Mouse (Mus musculus) neural tube, embryonic 12.5 days (tissue): ENCODE measurements around the gene Ccdc80. TPM values are rescaled to one million over a fixed set of nuclear protein-coding genes. Genes with fewer than 3 reads are reported as not detected.

Source experiments
- ATAC-seq: fragments of 200-750 bp; cut with Nextera tagmentation; 2 replicates; pipeline ENCODE4 v1.8.0; 2017; ENCODE audit warnings: low read depth, mild to moderate bottlenecking, moderate TSS enrichment, moderate library complexity; ENCODE audit not compliant: low FRiP score
- H3K27ac ChIP-seq: fragments of 300-500 bp; sonication (generic); 2 replicates; pipeline ENCODE4 v1.5.1; 2016
- H3K27me3 ChIP-seq: fragments of 300-500 bp; sonication (generic); replicated peaks from 2 replicates; pipeline ENCODE4 v1.6.1; 2016; ENCODE audit warnings: mild to moderate bottlenecking
- H3K36me3 ChIP-seq: fragments of 300-500 bp; sonication (generic); 2 replicates; pipeline ENCODE4 v1.6.1; 2016; ENCODE audit warnings: mild to moderate bottlenecking
- H3K4me1 ChIP-seq: fragments of 300-500 bp; sonication (generic); 2 replicates; pipeline ENCODE4 v1.6.1; 2016
- H3K4me2 ChIP-seq: fragments of 300-500 bp; sonication (generic); replicated peaks from 2 replicates; pipeline ENCODE4 v1.6.1; 2016; ENCODE audit warnings: mild to moderate bottlenecking
- H3K4me3 ChIP-seq: fragments of 300-500 bp; sonication (generic); 2 replicates; pipeline ENCODE4 v1.5.1; 2016
- H3K9ac ChIP-seq: fragments of 300-500 bp; sonication (generic); 2 replicates; pipeline ENCODE4 v1.6.1; 2016; ENCODE audit warnings: mild to moderate bottlenecking
- H3K9me3 ChIP-seq: fragments of 300-500 bp; sonication (generic); 2 replicates; pipeline ENCODE4 v1.6.1; 2016; ENCODE audit warnings: mild to moderate bottlenecking
- WGBS: fragments of 180-500 bp; shearing (Covaris S2); methylation state at CpG from one replicate; pipeline ENCODE4 v1.1.7; 2016; 5-methylcytosine and 5-hydroxymethylcytosine counted together
- polyA plus RNA-seq: library from polyadenylated mRNA; unstranded; fragments of >200 nt; fragmentation: Nextera tagmentation; extraction: Ambion mirVana; gene quantifications from 2 replicates; pipeline ENCODE4 v1.2.1, GENCODE M21; 2016

Ccdc80 gene
- polyA plus RNA-seq = 18.2 and 21.7 TPM in 2 replicates

- 34% methylated on average over 6 of the region's 6 CpGs for WGBS
- Histone ChIP-seq H3K4me3 (peak within 1 kb of the TSS; percentile 21), H3K4me1 (peaks cover 16% of the 10 kb centered on the region; the same call in 1 of the 2 replicates), H3K27me3 (no peaks in the 10 kb centered on the region), H3K36me3 (no peaks in the 10 kb centered on the region), H3K27ac (no peak within 1 kb of the TSS), H3K9me3 (no peaks in the 10 kb centered on the region), H3K9ac (peak within 1 kb of the TSS; percentile 33), H3K4me2 (peak within 1 kb of the TSS; percentile 56)
- no peak for ATAC-seq
Measured at GRCm38 (mm10) chr16:45093137-45093731, at the start of gene Ccdc80. Ccdc80 (plus strand) TSS chr16:45093402.

DNA sequence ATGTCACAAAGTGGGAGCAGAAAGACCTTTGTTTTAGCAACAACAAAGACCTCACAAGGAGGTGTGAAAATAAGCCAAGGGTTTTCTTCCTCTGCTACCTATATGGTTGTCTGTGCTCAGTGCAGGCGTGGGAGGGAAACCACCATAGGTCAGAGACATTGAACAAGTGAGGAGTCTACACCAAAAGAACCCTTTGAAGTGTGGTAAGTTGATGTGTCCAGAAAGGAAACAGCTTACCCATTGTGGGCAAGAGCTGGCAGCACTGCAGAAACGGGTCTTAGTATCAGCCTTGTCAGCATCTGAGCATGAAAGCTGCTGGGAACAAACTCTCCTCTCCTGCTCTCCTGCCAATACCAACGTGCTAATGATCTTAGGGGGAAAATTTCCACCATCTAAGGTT, 48.4 kb upstream of the Ccdc80 start:
- H3K36me3 ChIP-seq = no peaks in the 10 kb centered on the region
- no peak for ATAC-seq
- H3K9ac ChIP-seq = no peak overlapping the region
- no peak overlapping the region for H3K27ac ChIP-seq
- no peak overlapping the region for H3K4me3 ChIP-seq
- no peak overlapping the region for H3K4me2 ChIP-seq
- no peaks in the 10 kb centered on the region for H3K4me1 ChIP-seq
- H3K27me3 ChIP-seq = no peaks in the 10 kb centered on the region
- no peaks in the 10 kb centered on the region for H3K9me3 ChIP-seq
- WGBS = 64% methylated on average over 3 of the region's 3 CpGs

GRCm38 (mm10) chr16:45057222-45057621, 36.0 kb upstream of the Ccdc80 start:
- Histone ChIP-seq H3K27ac (no peak overlapping the region), H3K4me3 (no peak overlapping the region), H3K36me3 (no peaks in the 10 kb centered on the region), H3K4me1 (no peaks in the 10 kb centered on the region), H3K4me2 (no peak overlapping the region), H3K9me3 (no peaks in the 10 kb centered on the region), H3K9ac (no peak overlapping the region), H3K27me3 (no peaks in the 10 kb centered on the region)
- no peak for ATAC-seq
- 93% methylated on average over 7 of the region's 7 CpGs for WGBS

- Histone ChIP-seq H3K4me2 (no peak overlapping the region), H3K27ac (no peak overlapping the region), H3K4me1 (no peaks in the 10 kb centered on the region), H3K9ac (no peak overlapping the region), H3K36me3 (no peaks in the 10 kb centered on the region), H3K27me3 (no peaks in the 10 kb centered on the region), H3K4me3 (no peak overlapping the region), H3K9me3 (no peaks in the 10 kb centered on the region)
- 83% methylated on average over 4 of the region's 4 CpGs for WGBS
- no peak for ATAC-seq
Measured at GRCm38 (mm10) chr16:45057922-45058321, 35.3 kb upstream of the Ccdc80 start.

DNA sequence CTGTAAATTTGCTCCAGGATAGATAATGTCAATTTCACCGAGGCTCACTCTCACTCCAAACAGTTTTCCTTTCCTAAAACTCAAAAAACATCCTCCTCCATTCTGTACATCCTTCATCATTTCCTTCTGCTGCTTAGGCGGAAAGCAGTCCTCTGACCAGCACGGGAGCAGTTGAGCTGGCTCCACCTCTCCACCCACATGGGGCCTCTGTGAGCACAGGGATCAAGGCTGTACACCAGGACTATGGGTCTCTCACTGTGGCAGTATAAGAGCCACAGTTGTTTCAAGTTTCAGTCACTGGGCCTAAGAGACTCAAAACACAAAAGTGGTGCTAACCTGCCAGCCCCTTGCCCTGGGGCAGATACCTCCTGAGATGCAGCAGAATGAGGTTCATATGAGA, 32.1 kb upstream of the Ccdc80 start:
- no peak overlapping the region for H3K4me2 ChIP-seq
- WGBS = 66% methylated on average over 3 of the region's 3 CpGs
- H3K27ac ChIP-seq = no peak overlapping the region
- H3K4me3 ChIP-seq = no peak overlapping the region
- no peaks in the 10 kb centered on the region for H3K4me1 ChIP-seq
- no peaks in the 10 kb centered on the region for H3K9me3 ChIP-seq
- no peak for ATAC-seq
- H3K36me3 ChIP-seq = no peaks in the 10 kb centered on the region
- H3K27me3 ChIP-seq = no peaks in the 10 kb centered on the region
- no peak overlapping the region for H3K9ac ChIP-seq

DNA sequence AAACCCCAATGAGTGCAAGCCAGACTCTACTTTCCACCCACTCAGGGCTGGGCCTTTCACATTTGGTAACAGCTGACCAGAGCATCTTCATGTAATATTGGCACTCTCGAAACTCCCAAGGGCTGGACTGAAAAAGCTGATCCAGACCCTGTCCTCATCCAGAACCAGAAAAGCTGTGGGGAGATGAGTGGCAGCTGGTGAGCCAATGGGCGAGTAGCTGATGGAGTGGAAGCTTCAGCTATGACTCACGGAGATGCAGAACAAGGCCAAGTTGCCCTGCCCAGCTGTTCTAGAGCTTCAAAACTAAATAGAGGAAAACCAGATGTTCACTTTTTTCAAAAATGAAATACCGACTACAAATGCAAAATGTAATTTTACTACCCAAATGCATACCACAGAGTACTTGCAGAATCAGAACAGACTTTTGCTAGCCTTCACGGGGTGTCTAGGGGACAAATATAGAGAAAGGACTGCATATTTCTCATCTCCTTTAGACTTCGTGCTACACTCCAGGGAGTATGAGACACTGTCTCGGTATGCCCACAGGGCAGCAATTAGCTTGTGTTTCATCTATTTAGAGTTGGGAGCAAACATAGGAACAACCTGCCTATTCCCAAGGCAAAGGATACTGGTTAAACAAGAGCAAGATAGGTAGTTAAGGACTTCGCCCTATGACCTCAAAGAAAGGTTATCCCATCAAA, 22.7 kb upstream of the Ccdc80 start:
- no peak overlapping the region for H3K9ac ChIP-seq
- H3K27me3 ChIP-seq = no peaks in the 10 kb centered on the region
- H3K4me3 ChIP-seq = no peak overlapping the region
- no peaks in the 10 kb centered on the region for H3K36me3 ChIP-seq
- H3K4me2 ChIP-seq = no peak overlapping the region
- 87% methylated on average over 8 of the region's 8 CpGs for WGBS
- H3K27ac ChIP-seq = no peak overlapping the region
- ATAC-seq = no peak
- no peaks in the 10 kb centered on the region for H3K4me1 ChIP-seq
- H3K9me3 ChIP-seq = no peaks in the 10 kb centered on the region

DNA sequence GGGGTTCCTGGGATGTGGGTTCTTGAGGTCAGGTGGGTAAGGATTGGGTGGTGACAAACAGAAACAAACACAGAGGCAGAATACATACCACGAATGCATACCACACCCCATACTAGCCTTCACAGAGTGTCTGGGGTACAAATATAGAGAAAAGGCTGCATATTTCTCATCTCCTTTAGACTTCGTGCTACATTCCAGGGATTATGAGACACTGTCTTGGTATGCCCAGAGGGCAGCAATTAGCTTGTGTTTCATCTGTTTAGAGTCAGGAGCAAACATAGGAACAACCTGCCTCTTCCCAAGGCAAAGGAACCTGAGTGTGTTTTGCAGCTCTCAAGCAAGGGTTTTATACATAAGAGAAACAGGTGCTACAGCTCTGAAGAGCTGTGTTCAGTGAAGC, 21.8 kb upstream of the Ccdc80 start:
- WGBS = 90% methylated on average over 2 of the region's 2 CpGs
- ATAC-seq = no peak

GRCm38 (mm10) chr16:45077517-45078080, 15.6 kb upstream of the Ccdc80 start:
- Histone ChIP-seq H3K27me3 (no peaks in the 10 kb centered on the region), H3K36me3 (no peaks in the 10 kb centered on the region), H3K9ac (no peak overlapping the region), H3K27ac (no peak overlapping the region), H3K4me3 (no peak overlapping the region), H3K4me2 (no peak overlapping the region), H3K4me1 (no peaks in the 10 kb centered on the region), H3K9me3 (no peaks in the 10 kb centered on the region)
- ATAC-seq = no peak
- WGBS = 79% methylated on average over 6 of the region's 6 CpGs

More for the DNA sequence above, 21.8 kb upstream of the Ccdc80 start:
- no peak overlapping the region for H3K4me2 ChIP-seq
- H3K9ac ChIP-seq = no peak overlapping the region
- no peak overlapping the region for H3K4me3 ChIP-seq
- no peaks in the 10 kb centered on the region for H3K36me3 ChIP-seq
- H3K4me1 ChIP-seq = no peaks in the 10 kb centered on the region
- no peaks in the 10 kb centered on the region for H3K9me3 ChIP-seq
- no peaks in the 10 kb centered on the region for H3K27me3 ChIP-seq
- no peak overlapping the region for H3K27ac ChIP-seq

DNA sequence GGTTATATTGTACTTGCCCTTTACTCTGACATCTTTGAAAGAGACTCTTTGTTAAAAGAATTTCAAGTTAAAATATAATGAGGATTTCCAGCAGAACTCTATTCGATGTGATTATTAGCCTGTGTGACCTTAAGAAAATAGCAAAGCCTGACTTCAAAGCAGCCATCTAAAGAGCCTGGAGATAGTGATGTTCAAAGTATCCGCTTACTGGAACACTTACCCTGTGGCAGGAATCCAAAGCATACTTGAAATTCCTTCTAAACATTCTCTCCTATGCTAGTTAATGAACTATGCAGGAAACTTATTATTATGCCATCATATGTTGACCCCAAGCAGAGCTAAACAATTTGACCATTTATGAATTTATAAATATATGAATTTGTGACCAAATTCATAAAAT, 13.9 kb upstream of the Ccdc80 start:
- 82% methylated on average over 2 of the region's 2 CpGs for WGBS
- Histone ChIP-seq H3K36me3 (no peaks in the 10 kb centered on the region), H3K4me3 (no peak overlapping the region), H3K27ac (no peak overlapping the region), H3K9me3 (no peaks in the 10 kb centered on the region), H3K9ac (no peak overlapping the region), H3K4me1 (no peaks in the 10 kb centered on the region), H3K27me3 (no peaks in the 10 kb centered on the region), H3K4me2 (no peak overlapping the region)
- no peak for ATAC-seq

GRCm38 (mm10) chr16:45088842-45089241, 4.4 kb upstream of the Ccdc80 start:
- H3K36me3 ChIP-seq = no peaks in the 10 kb centered on the region
- H3K4me1 ChIP-seq = no peaks in the 10 kb centered on the region
- no peaks in the 10 kb centered on the region for H3K9me3 ChIP-seq
- no peak overlapping the region for H3K4me3 ChIP-seq
- H3K9ac ChIP-seq = no peak overlapping the region
- no peaks in the 10 kb centered on the region for H3K27me3 ChIP-seq
- no peak overlapping the region for H3K4me2 ChIP-seq
- no peak for ATAC-seq
- no peak overlapping the region for H3K27ac ChIP-seq
- WGBS = 93% methylated on average over 1 of the region's 1 CpGs

GRCm38 (mm10) chr16:45090005-45090404, 3.2 kb upstream of the Ccdc80 start:
- no peak overlapping the region for H3K4me3 ChIP-seq
- 13% methylated on average over 10 of the region's 10 CpGs for WGBS
- no peaks in the 10 kb centered on the region for H3K9me3 ChIP-seq
- H3K4me1 ChIP-seq = peaks cover 6% of the 10 kb centered on the region; the same call in 1 of the 2 replicates
- H3K4me2 ChIP-seq = no peak overlapping the region
- peak; percentile 68 for ATAC-seq
- H3K27me3 ChIP-seq = no peaks in the 10 kb centered on the region
- H3K36me3 ChIP-seq = no peaks in the 10 kb centered on the region
- H3K9ac ChIP-seq = no peak overlapping the region
- no peak overlapping the region for H3K27ac ChIP-seq

- ATAC-seq = peak; percentile 69
- peak overlapping the region; percentile 56 for H3K4me2 ChIP-seq
- H3K9ac ChIP-seq = peak overlapping the region; percentile 33
- H3K4me1 ChIP-seq = peaks cover 22% of the 10 kb centered on the region; the same call in 1 of the 2 replicates
- WGBS = 7% methylated on average over 9 of the region's 9 CpGs
- H3K36me3 ChIP-seq = no peaks in the 10 kb centered on the region
- H3K27ac ChIP-seq = no peak overlapping the region
- peak overlapping the region; percentile 21 for H3K4me3 ChIP-seq
- no peaks in the 10 kb centered on the region for H3K9me3 ChIP-seq
- H3K27me3 ChIP-seq = no peaks in the 10 kb centered on the region
Measured at GRCm38 (mm10) chr16:45094136-45094756, 1.0 kb downstream of the Ccdc80 start.
